35 mouse cellular contexts compared by ENCODE assay signal in genomic region chr2:45774416-45774815, GRCm38 (mm10).
"Had no signal": no experiment of that assay in that cellular context is flagged by ENCODE, and none has a peak within 500 bp of the region (broad histone marks: within the 10 kb centered on the region; RNA-seq: fewer than 3 reads in every experiment).

No protein-coding gene starts in this region.

- H3K4me2 ChIP-seq: heart, embryonic 11.5 days; heart, embryonic 12.5 days; heart, embryonic 13.5 days; heart, embryonic 15.5 days; hindbrain, embryonic 12.5 days; hindbrain, embryonic 13.5 days; hindbrain, embryonic 14.5 days; hindbrain, embryonic 15.5 days; intestine, embryonic 15.5 days; kidney, embryonic 15.5 days had no signal

- H3K9ac ChIP-seq: heart, embryonic 12.5 days; heart, embryonic 13.5 days; heart, embryonic 15.5 days; hindbrain, embryonic 12.5 days; hindbrain, embryonic 13.5 days; hindbrain, embryonic 14.5 days; hindbrain, embryonic 15.5 days; intestine, embryonic 15.5 days; kidney, embryonic 15.5 days had no signal

- H3K9me3 ChIP-seq: heart, embryonic 10.5 days; heart, embryonic 12.5 days; heart, embryonic 13.5 days; heart, embryonic 15.5 days; hindbrain, embryonic 10.5 days; hindbrain, embryonic 12.5 days; hindbrain, embryonic 13.5 days; hindbrain, embryonic 15.5 days; intestine, embryonic 15.5 days; kidney, embryonic 15.5 days had no signal

- H3K36me3 ChIP-seq: heart, embryonic 10.5 days; heart, embryonic 12.5 days; heart, embryonic 13.5 days; heart, embryonic 15.5 days; hindbrain, embryonic 10.5 days; hindbrain, embryonic 12.5 days; hindbrain, embryonic 13.5 days; hindbrain, embryonic 15.5 days; intestine, embryonic 15.5 days; kidney, embryonic 15.5 days had no signal

- H3K4me3 ChIP-seq: heart, embryonic 10.5 days; heart, embryonic 12.5 days; heart, embryonic 13.5 days; heart, embryonic 15.5 days; hindbrain, embryonic 10.5 days; hindbrain, embryonic 12.5 days; hindbrain, embryonic 13.5 days; hindbrain, embryonic 15.5 days; intestine, embryonic 15.5 days; kidney, embryonic 15.5 days; layer of hippocampus, adult 2 months had no signal

- H3K27me3 ChIP-seq: heart, embryonic 12.5 days; heart, embryonic 13.5 days; heart, embryonic 15.5 days; hindbrain, embryonic 12.5 days; hindbrain, embryonic 13.5 days; hindbrain, embryonic 15.5 days; intestine, embryonic 15.5 days; kidney, embryonic 15.5 days had no signal

- DNase-seq: heart, postnatal 10 days; heart, postnatal 14 days; heart, postnatal 36 days; heart, postnatal 4 days; kidney, adult 11 months; kidney, adult 18-20 months; kidney, adult 2 months; kidney, adult 8-10 months; kidney, adult 9 months; kidney, postnatal 10 days; kidney, postnatal 14 days; kidney, postnatal 25 days; kidney, postnatal 36 days; kidney, postnatal 4 days; layer of hippocampus, adult 9-11 months; layer of hippocampus, postnatal 36 days had no signal

- ATAC-seq: hindbrain, embryonic 16.5 days; hindbrain, postnatal 0 days; inflammation-experienced regulatory T-cells, adult 6 months; intestine, embryonic 15.5 days; intestine, embryonic 16.5 days; intestine, postnatal 0 days had no signal

- H3K27ac ChIP-seq: heart, embryonic 10.5 days; heart, embryonic 13.5 days; heart, embryonic 15.5 days; hindbrain, embryonic 10.5 days; hindbrain, embryonic 12.5 days; hindbrain, embryonic 13.5 days; hindbrain, embryonic 14.5 days; hindbrain, embryonic 15.5 days; hindbrain, postnatal 0 days; intestine, embryonic 15.5 days; kidney, embryonic 15.5 days; kidney, postnatal 0 days; layer of hippocampus, adult 2 months had no signal

- H3K4me1 ChIP-seq: heart, embryonic 10.5 days; heart, embryonic 12.5 days; heart, embryonic 13.5 days; heart, embryonic 15.5 days; hindbrain, embryonic 10.5 days; hindbrain, embryonic 13.5 days; hindbrain, embryonic 15.5 days; intestine, embryonic 15.5 days; kidney, embryonic 15.5 days had no signal
